Mouse (Mus musculus) kidney, postnatal 0 days (tissue): Measurements from ENCODE around the gene Itgav. TPM values are rescaled to one million over a fixed set of nuclear protein-coding genes. Genes with fewer than 3 reads are reported as not detected.

Experiments used
- ATAC-seq: fragments of 200-750 bp; cut with Nextera tagmentation; replicated peaks from 2 replicates; pipeline ENCODE4 v1.8.0; 2017; ENCODE audit warnings: low read depth, moderate number of reproducible peaks, moderate TSS enrichment, moderate library complexity; ENCODE audit not compliant: low FRiP score
- DNase-seq: peaks from one replicate; pipeline ENCODE4 v3.0.0-alpha.2; 2016; ENCODE audit warnings: low spot score
- H3K27ac ChIP-seq: fragments of 300-500 bp; sonication (generic); 2 replicates; pipeline ENCODE4 v1.5.1; 2014; ENCODE audit warnings: mild to moderate bottlenecking
- H3K27me3 ChIP-seq: fragments of 300-500 bp; sonication (generic); 2 replicates; pipeline ENCODE4 v1.6.1; 2014; ENCODE audit warnings: low read length, mixed read lengths; ENCODE audit not compliant: insufficient read depth
- H3K36me3 ChIP-seq: fragments of 300-500 bp; sonication (generic); 2 replicates; pipeline ENCODE4 v1.6.1; 2014; ENCODE audit warnings: low read length, mixed read lengths; ENCODE audit not compliant: insufficient read depth
- H3K4me1 ChIP-seq: fragments of 300-500 bp; sonication (generic); replicated peaks from 2 replicates; pipeline ENCODE4 v1.6.1; 2014; ENCODE audit warnings: antibody characterized with exemption, low read length, mixed read lengths; ENCODE audit not compliant: insufficient read depth
- H3K4me2 ChIP-seq: fragments of 300-500 bp; sonication (generic); 2 replicates; pipeline ENCODE4 v1.6.1; 2014; ENCODE audit warnings: mild to moderate bottlenecking, low read length, moderate library complexity, mixed read lengths
- H3K4me3 ChIP-seq: fragments of 300-500 bp; sonication (generic); replicated peaks from 2 replicates; pipeline ENCODE4 v1.5.1; 2014; ENCODE audit warnings: low read depth, low read length
- H3K9ac ChIP-seq: fragments of 300-500 bp; sonication (generic); 2 replicates; pipeline ENCODE4 v1.6.1; 2014; ENCODE audit warnings: low read depth, low read length
- H3K9me3 ChIP-seq: fragments of 300-500 bp; sonication (generic); replicated peaks from 2 replicates; pipeline ENCODE4 v1.6.1; 2016; ENCODE audit warnings: low read length, inconsistent platforms, mixed read lengths
- CTCF ChIP-seq: IDR thresholded peaks from 2 replicates; pipeline ENCODE4 v1.5.1; 2016; ENCODE audit warnings: antibody characterized with exemption, low read depth, mild to moderate bottlenecking, moderate library complexity
- WGBS: fragments of 180-500 bp; shearing (Covaris S2); extraction: QIAGEN DNeasy Blood & Tissue Kit; methylation state at CpG from one replicate; pipeline ENCODE4 v1.1.7; 2014; 5-methylcytosine and 5-hydroxymethylcytosine counted together
- polyA plus RNA-seq: library from polyadenylated mRNA; unstranded; fragments of >200 nt; fragmentation: Nextera tagmentation; extraction: Ambion mirVana; gene quantifications from 2 replicates; pipeline ENCODE4 v1.2.1, GENCODE M21; 2015

Gene Itgav
- polyA plus RNA-seq, 1 experiment from 2014 or later: 165 TPM

GRCm38 (mm10) chr2:83760112-83760511 is 35.9 kb downstream of the Itgav start:
- Histone ChIP-seq H3K9ac (no peak overlapping the region), H3K27me3 (no peaks in the 10 kb centered on the region), H3K36me3 (0 out of 2 replicates have a peak, but pooled peaks cover 9% of the 10 kb centered on the region), H3K4me1 (peaks cover 12% of the 10 kb centered on the region; the same call in 1 of the 2 replicates), H3K4me3 (no peak overlapping the region), H3K4me2 (no peak overlapping the region), H3K9me3 (no peaks in the 10 kb centered on the region), H3K27ac (peak overlapping the region; percentile 87)
- ATAC-seq (no peak), DNase-seq (peak; percentile 32)
- no peak for TF ChIP-seq CTCF
- 53% methylated on average over 1 of the region's 1 CpGs for WGBS

- no peak for TF ChIP-seq CTCF
- H3K27ac ChIP-seq: no peak overlapping the region
- 74% methylated on average over 2 of the region's 2 CpGs for WGBS
- DNase-seq (no peak), ATAC-seq (no peak)
- 0 out of 2 replicates have a peak, but pooled peaks cover 3% of the 10 kb centered on the region for H3K36me3 ChIP-seq
- H3K9ac ChIP-seq: no peak overlapping the region
- peaks cover 12% of the 10 kb centered on the region; the same call in 1 of the 2 replicates for H3K4me1 ChIP-seq
- no peaks in the 10 kb centered on the region for H3K27me3 ChIP-seq
- no peaks in the 10 kb centered on the region for H3K9me3 ChIP-seq
- no peak overlapping the region for H3K4me2 ChIP-seq
- H3K4me3 ChIP-seq: no peak overlapping the region
Measured at GRCm38 (mm10) chr2:83761506-83761905, 37.3 kb downstream of the Itgav start.

GRCm38 (mm10) chr2:83762106-83762855 is 38.1 kb downstream of the Itgav start:
- Histone ChIP-seq H3K27me3 (no peaks in the 10 kb centered on the region), H3K4me2 (no peak overlapping the region), H3K4me3 (no peak overlapping the region), H3K4me1 (peaks cover 12% of the 10 kb centered on the region; the same call in 1 of the 2 replicates), H3K9me3 (no peaks in the 10 kb centered on the region), H3K36me3 (0 out of 2 replicates have a peak, but pooled peaks cover 10% of the 10 kb centered on the region), H3K27ac (no peak overlapping the region), H3K9ac (no peak overlapping the region)
- WGBS: 85% methylated on average over 7 of the region's 7 CpGs
- ATAC-seq: no peak
- DNase-seq: no peak
- TF ChIP-seq CTCF: no peak

- ATAC-seq: peak; percentile 69
- H3K9me3 ChIP-seq: no peaks in the 10 kb centered on the region
Measured at GRCm38 (mm10) chr2:83766058-83766457, 41.9 kb downstream of the Itgav start.

GRCm38 (mm10) chr2:83766878-83767277 is 42.7 kb downstream of the Itgav start:
- H3K9ac ChIP-seq: no peak overlapping the region
- H3K27ac ChIP-seq: no peak overlapping the region
- no peaks in the 10 kb centered on the region for H3K27me3 ChIP-seq
- 55% methylated on average over 1 of the region's 1 CpGs for WGBS
- no peak overlapping the region for H3K4me3 ChIP-seq
- no peaks in the 10 kb centered on the region for H3K4me1 ChIP-seq
- H3K4me2 ChIP-seq: no peak overlapping the region
- no peak for ATAC-seq
- no peak for DNase-seq
- H3K9me3 ChIP-seq: no peaks in the 10 kb centered on the region
- peaks cover 21% of the 10 kb centered on the region; the same call in 1 of the 2 replicates for H3K36me3 ChIP-seq
- TF ChIP-seq CTCF: no peak

More at GRCm38 (mm10) chr2:83766058-83766457, 41.9 kb downstream of the Itgav start:
- H3K27ac ChIP-seq: peak overlapping the region; percentile 13; the same call in 1 of the 2 replicates
- H3K9ac ChIP-seq: no peak overlapping the region
- peaks cover 21% of the 10 kb centered on the region; the same call in 1 of the 2 replicates for H3K36me3 ChIP-seq
- no peak overlapping the region for H3K4me2 ChIP-seq
- no peak for TF ChIP-seq CTCF
- WGBS: 27% methylated on average over 6 of the region's 6 CpGs
- peak; percentile 39 for DNase-seq
- H3K4me1 ChIP-seq: no peaks in the 10 kb centered on the region
- H3K4me3 ChIP-seq: no peak overlapping the region
- H3K27me3 ChIP-seq: no peaks in the 10 kb centered on the region

GRCm38 (mm10) chr2:83768311-83769047 is 44.3 kb downstream of the Itgav start:
- Histone ChIP-seq H3K27ac (no peak overlapping the region), H3K36me3 (peaks cover 29% of the 10 kb centered on the region), H3K4me2 (no peak overlapping the region), H3K4me1 (no peaks in the 10 kb centered on the region), H3K27me3 (no peaks in the 10 kb centered on the region), H3K9ac (no peak overlapping the region), H3K4me3 (no peak overlapping the region), H3K9me3 (no peaks in the 10 kb centered on the region)
- TF ChIP-seq CTCF: no peak
- WGBS: 88% methylated on average over 4 of the region's 4 CpGs
- ATAC-seq (no peak), DNase-seq (no peak)
